Mouse (Mus musculus) intestine, embryonic 16.5 days (tissue): Measurements from ENCODE around the gene Ptpn21. TPM values are rescaled to one million over a fixed set of nuclear protein-coding genes. Genes with fewer than 3 reads are reported as not detected.

ENCODE experiments used
- ATAC-seq: fragments of 200-750 bp; cut with Nextera tagmentation; 2 replicates; pipeline ENCODE4 v1.8.0; 2017; ENCODE audit warnings: moderate TSS enrichment, moderate library complexity
- H3K27ac ChIP-seq: fragments of 300-500 bp; sonication (generic); 2 replicates; pipeline ENCODE4 v1.5.1; 2014; ENCODE audit warnings: mild to moderate bottlenecking, low read length
- H3K27me3 ChIP-seq: fragments of 300-500 bp; sonication (generic); replicated peaks from 2 replicates; pipeline ENCODE4 v1.6.1; 2014; ENCODE audit warnings: low read length, control low read depth, mixed read lengths; ENCODE audit not compliant: control insufficient read depth, insufficient read depth
- H3K36me3 ChIP-seq: fragments of 300-500 bp; sonication (generic); 2 replicates; pipeline ENCODE4 v1.6.1; 2014; ENCODE audit warnings: low read length, control low read depth; ENCODE audit not compliant: control insufficient read depth, insufficient read depth
- H3K4me1 ChIP-seq: fragments of 300-500 bp; sonication (generic); 2 replicates; pipeline ENCODE4 v1.6.1; 2014; ENCODE audit warnings: low read length, control low read depth, mixed read lengths; ENCODE audit not compliant: control insufficient read depth, insufficient read depth
- H3K4me2 ChIP-seq: fragments of 300-500 bp; sonication (generic); 2 replicates; pipeline ENCODE4 v1.6.1; 2014; ENCODE audit warnings: low read depth, low read length, control low read depth
- H3K4me3 ChIP-seq: fragments of 300-500 bp; sonication (generic); 2 replicates; pipeline ENCODE4 v1.5.1; 2014; ENCODE audit warnings: mild to moderate bottlenecking, low read length
- H3K9ac ChIP-seq: fragments of 300-500 bp; sonication (generic); 2 replicates; pipeline ENCODE4 v1.6.1; 2014; ENCODE audit warnings: low read depth, low read length
- H3K9me3 ChIP-seq: fragments of 300-500 bp; sonication (generic); 2 replicates; pipeline ENCODE4 v1.6.1; 2016; ENCODE audit warnings: low read length, control low read depth; ENCODE audit not compliant: control insufficient read depth
- WGBS: fragments of 180-500 bp; shearing (Covaris S2); extraction: QIAGEN DNeasy Blood & Tissue Kit; methylation state at CpG from one replicate; pipeline ENCODE4 v1.1.7; 2014; 5-methylcytosine and 5-hydroxymethylcytosine counted together
- polyA plus RNA-seq: library from polyadenylated mRNA; unstranded; fragments of >200 nt; fragmentation: Nextera tagmentation; extraction: Ambion mirVana; gene quantifications from 2 replicates; pipeline ENCODE4 v1.2.1, GENCODE M21; 2015

The Ptpn21 gene
- polyA plus RNA-seq, 1 experiment from 2014 or later = 4.7 TPM

- Histone ChIP-seq H3K9me3 (no peaks in the 10 kb centered on the region), H3K36me3 (0 out of 2 replicates have a peak, but pooled peaks cover 6% of the 10 kb centered on the region), H3K27ac (no peak overlapping the region), H3K27me3 (no peaks in the 10 kb centered on the region), H3K4me2 (no peak overlapping the region), H3K4me1 (no peaks in the 10 kb centered on the region), H3K9ac (no peak overlapping the region), H3K4me3 (no peak overlapping the region)
- ATAC-seq = no peak
- WGBS = 54% methylated on average over 14 of the region's 14 CpGs
Measured at GRCm38 (mm10) chr12:98677336-98677735, 59.9 kb downstream of the Ptpn21 start.

DNA sequence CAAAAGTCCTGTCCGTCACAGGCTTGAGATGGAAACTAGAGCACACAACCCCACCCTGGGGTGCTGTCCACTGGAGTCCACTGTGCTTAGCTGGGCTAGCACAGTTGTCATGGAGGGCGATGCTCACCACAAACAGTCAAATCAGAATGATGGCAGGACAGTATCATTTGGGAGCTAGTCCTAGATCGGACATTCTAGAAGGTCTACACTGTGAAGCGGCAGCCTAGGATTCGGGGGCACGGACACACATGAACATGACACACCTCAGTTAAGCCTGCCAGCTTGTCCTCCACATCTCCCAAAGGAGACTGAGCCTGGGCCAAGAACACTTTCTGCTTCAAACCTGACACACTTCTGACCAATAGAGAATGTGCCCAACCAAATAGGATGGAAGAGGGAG lies 60.3 kb downstream of the Ptpn21 start:
- Histone ChIP-seq H3K9me3 (no peaks in the 10 kb centered on the region), H3K9ac (no peak overlapping the region), H3K4me3 (no peak overlapping the region), H3K27ac (no peak overlapping the region), H3K4me2 (no peak overlapping the region), H3K36me3 (0 out of 2 replicates have a peak, but pooled peaks cover 5% of the 10 kb centered on the region), H3K4me1 (no peaks in the 10 kb centered on the region), H3K27me3 (no peaks in the 10 kb centered on the region)
- no peak for ATAC-seq
- WGBS = 96% methylated on average over 6 of the region's 6 CpGs

- Histone ChIP-seq H3K27me3 (no peaks in the 10 kb centered on the region), H3K9me3 (no peaks in the 10 kb centered on the region), H3K4me3 (peak overlapping the region; percentile 35), H3K4me1 (no peaks in the 10 kb centered on the region), H3K9ac (peak overlapping the region; percentile 57), H3K36me3 (no peaks in the 10 kb centered on the region), H3K27ac (peak overlapping the region; percentile 50; the same call in 1 of the 2 replicates), H3K4me2 (peak overlapping the region; percentile 52)
- 18% methylated on average over 9 of the region's 9 CpGs for WGBS
- peak; percentile 95 for ATAC-seq
Measured at GRCm38 (mm10) chr12:98674627-98675143, 62.5 kb downstream of the Ptpn21 start.

GRCm38 (mm10) chr12:98673879-98674278 lies 63.3 kb downstream of the Ptpn21 start:
- Histone ChIP-seq H3K4me1 (no peaks in the 10 kb centered on the region), H3K9me3 (no peaks in the 10 kb centered on the region), H3K36me3 (no peaks in the 10 kb centered on the region), H3K4me2 (no peak overlapping the region), H3K9ac (no peak overlapping the region), H3K27ac (no peak overlapping the region), H3K4me3 (no peak overlapping the region), H3K27me3 (no peaks in the 10 kb centered on the region)
- no peak for ATAC-seq
- 62% methylated on average over 6 of the region's 6 CpGs for whole genome bisulfite sequencing

DNA sequence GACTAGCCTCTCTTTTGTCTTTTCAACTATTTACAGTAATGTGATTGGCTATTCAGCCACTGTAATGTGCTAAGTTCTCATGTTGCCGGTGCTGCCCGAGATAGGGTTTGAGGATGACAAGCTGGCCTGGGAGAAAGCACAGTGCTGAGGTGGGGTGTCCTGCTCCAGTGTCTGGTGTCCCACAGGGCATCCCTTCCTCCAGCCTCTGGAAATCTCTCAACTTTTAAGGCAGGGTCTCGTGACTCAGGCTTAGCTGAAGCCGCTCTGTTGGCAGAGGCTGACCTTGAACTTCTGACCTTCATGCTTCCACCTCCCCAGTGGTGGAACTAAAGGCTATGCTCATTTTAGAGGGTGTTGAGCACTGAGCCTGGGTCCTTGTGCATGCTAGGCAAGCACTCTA lies 66.8 kb downstream of the Ptpn21 start:
- 75% methylated on average over 4 of the region's 4 CpGs for WGBS
- no peak for ATAC-seq
- Histone ChIP-seq H3K4me1 (no peaks in the 10 kb centered on the region), H3K36me3 (no peaks in the 10 kb centered on the region), H3K4me3 (no peak overlapping the region), H3K27ac (no peak overlapping the region), H3K9me3 (no peaks in the 10 kb centered on the region), H3K27me3 (no peaks in the 10 kb centered on the region), H3K4me2 (no peak overlapping the region), H3K9ac (no peak overlapping the region)

GRCm38 (mm10) chr12:98669864-98670263 lies 67.3 kb downstream of the Ptpn21 start:
- Histone ChIP-seq H3K27me3 (no peaks in the 10 kb centered on the region), H3K4me1 (no peaks in the 10 kb centered on the region), H3K4me3 (no peak overlapping the region), H3K27ac (no peak overlapping the region), H3K36me3 (no peaks in the 10 kb centered on the region), H3K9ac (no peak overlapping the region), H3K4me2 (no peak overlapping the region), H3K9me3 (no peaks in the 10 kb centered on the region)
- no peak for ATAC-seq
- 87% methylated on average over 5 of the region's 5 CpGs for WGBS

- Histone ChIP-seq H3K4me1 (no peaks in the 10 kb centered on the region), H3K4me2 (no peak overlapping the region), H3K4me3 (no peak overlapping the region), H3K9ac (no peak overlapping the region), H3K27ac (no peak overlapping the region), H3K27me3 (no peaks in the 10 kb centered on the region), H3K36me3 (no peaks in the 10 kb centered on the region), H3K9me3 (no peaks in the 10 kb centered on the region)
- ATAC-seq = no peak
- WGBS = 76% methylated on average over 10 of the region's 10 CpGs
Measured at GRCm38 (mm10) chr12:98669086-98669485, 68.1 kb downstream of the Ptpn21 start.

DNA sequence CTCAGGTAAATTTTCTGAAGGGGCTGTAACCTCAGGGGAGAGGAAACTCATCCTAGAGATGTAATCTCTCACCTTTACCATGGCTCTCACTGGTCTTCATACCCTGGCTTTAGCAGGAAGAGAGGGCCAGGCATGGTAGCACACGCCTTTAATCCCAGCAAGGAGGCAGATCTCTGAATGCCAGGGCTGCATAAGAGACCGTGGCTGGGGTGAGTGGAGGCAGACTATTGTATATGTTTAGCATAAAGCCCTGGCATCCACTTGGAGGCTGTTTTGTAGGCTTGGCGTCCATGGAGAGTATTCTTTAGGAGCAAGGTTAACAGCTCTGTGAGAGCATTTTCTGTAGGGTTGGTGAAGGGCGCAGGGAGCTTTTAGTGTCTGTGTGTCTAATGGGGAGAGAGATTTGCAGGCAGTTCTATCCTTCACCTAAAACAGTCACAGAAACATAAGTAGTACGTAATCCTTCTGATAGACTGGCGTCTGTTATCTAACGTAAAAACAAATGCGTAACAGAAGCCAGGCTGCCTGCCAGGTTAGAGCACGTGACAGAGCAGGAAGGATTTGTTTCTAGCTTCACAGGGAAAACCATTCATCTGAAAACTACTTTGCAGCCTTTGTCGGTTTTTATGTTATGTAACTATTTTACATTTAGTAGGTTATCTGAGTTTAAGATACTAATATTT lies 68.9 kb downstream of the Ptpn21 start:
- 41% methylated on average over 10 of the region's 10 CpGs for WGBS
- no peak for ATAC-seq
- no peak overlapping the region for H3K4me2 ChIP-seq

DNA sequence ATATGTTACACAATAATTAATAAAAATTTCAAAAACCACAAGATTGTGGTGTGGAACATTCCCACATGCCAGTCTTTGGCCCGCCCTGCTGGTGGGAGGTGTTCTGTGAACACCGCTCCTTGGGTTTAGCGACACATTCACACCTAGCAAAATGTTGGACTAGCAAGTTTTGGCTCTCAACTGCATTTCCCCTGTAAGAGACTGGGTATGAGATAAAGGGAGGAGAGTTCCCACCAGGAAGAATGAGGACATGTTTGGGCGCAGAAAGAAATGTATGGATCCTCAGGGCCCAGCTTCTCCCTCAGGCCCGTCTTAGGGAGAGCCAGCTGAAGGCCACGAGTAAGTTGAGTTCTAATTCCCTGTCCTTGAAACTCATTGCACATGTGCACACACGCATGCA lies 74.6 kb downstream of the Ptpn21 start:
- H3K36me3 ChIP-seq = no peaks in the 10 kb centered on the region
- H3K9me3 ChIP-seq = no peaks in the 10 kb centered on the region
- H3K27ac ChIP-seq = no peak overlapping the region
- ATAC-seq = no peak
- H3K27me3 ChIP-seq = no peaks in the 10 kb centered on the region
- no peak overlapping the region for H3K9ac ChIP-seq
- H3K4me3 ChIP-seq = no peak overlapping the region
- no peak overlapping the region for H3K4me2 ChIP-seq
- no peaks in the 10 kb centered on the region for H3K4me1 ChIP-seq
- 92% methylated on average over 7 of the region's 7 CpGs for WGBS

More for the DNA sequence above, 68.9 kb downstream of the Ptpn21 start:
- H3K4me1 ChIP-seq = no peaks in the 10 kb centered on the region
- no peak overlapping the region for H3K9ac ChIP-seq
- no peak overlapping the region for H3K27ac ChIP-seq
- H3K27me3 ChIP-seq = no peaks in the 10 kb centered on the region
- H3K4me3 ChIP-seq = no peak overlapping the region
- H3K9me3 ChIP-seq = no peaks in the 10 kb centered on the region
- H3K36me3 ChIP-seq = no peaks in the 10 kb centered on the region

DNA sequence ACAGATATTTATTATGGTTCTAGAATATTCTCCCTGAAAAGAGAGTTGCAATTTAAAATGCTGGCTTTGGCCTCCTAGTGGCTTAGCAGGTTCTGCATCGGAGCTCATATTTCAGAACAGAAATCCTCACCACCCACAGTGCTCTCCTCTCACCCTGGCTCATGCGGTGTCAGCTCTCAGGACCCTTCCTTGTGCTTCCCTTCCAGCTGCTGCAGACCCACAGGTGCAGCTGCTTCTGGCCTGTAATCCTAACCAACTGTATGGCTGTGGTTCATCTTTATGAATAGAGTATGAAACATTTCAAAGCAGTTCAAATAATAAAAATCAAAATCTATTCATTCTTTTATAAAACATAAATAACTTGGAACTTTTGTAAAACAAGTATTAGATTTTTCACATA lies 80.3 kb downstream of the Ptpn21 start:
- no peak for ATAC-seq
- WGBS = 58% methylated on average over 2 of the region's 2 CpGs

More for the DNA sequence above, 80.3 kb downstream of the Ptpn21 start:
- H3K9me3 ChIP-seq = no peaks in the 10 kb centered on the region
- H3K27me3 ChIP-seq = no peaks in the 10 kb centered on the region
- H3K4me1 ChIP-seq = no peaks in the 10 kb centered on the region
- no peaks in the 10 kb centered on the region for H3K36me3 ChIP-seq
- no peak overlapping the region for H3K27ac ChIP-seq
- no peak overlapping the region for H3K9ac ChIP-seq
- no peak overlapping the region for H3K4me2 ChIP-seq
- H3K4me3 ChIP-seq = no peak overlapping the region
